Mouse (Mus musculus): ENCODE data around the gene Lin7b.

The Lin7b gene

DNA sequence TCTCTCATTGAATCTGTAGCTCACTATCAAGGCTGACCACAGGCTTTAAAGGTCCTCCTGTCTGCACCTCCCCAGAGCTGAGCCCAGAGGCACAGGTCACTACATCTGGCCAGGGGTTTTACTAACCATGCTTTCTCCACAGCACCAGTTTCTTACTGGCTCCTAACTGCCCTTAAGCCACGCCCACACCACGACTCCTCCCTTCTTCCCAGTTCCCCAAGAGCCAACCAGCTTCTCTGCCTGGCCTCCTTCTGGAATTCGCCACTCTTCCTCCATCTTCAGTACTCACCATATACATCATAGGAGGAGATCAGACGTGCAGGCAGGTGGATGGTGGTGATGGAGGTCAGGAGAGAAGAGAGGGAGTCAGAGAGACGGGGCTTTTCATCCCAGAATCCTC is 17.3 kb downstream of the Lin7b start:
- DNase-seq (ENCODE audit: low read depth, low spot score): no peak

GRCm38 (mm10) chr7:45346905-45347304 is 23.5 kb downstream of the Lin7b start:
- no peak for DNase-seq (ENCODE audit: low read depth, low spot score)

- DNase-seq (ENCODE audit: low read depth, low spot score): peak; percentile 24
Observed at GRCm38 (mm10) chr7:45343543-45343942, 26.8 kb downstream of the Lin7b start.

DNA sequence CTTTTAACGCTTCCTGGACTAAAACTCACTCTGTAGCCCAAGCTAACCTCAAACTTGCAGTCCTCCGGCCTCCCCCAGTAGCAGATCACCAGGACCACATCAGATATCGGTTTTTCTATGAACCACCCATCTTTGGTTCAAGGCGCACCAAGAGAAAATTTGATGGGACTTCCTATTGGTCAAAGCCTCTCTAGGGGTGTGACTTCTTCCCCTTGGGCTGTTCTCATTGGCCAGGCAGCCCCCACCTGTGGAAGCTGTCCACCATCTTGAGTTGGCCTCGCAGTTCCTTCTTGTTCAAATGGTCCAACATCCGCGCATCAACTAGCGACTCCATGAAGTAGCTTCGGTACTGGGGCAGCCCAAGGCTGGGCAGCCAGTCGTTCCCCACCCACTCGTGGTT is 28.3 kb downstream of the Lin7b start:
- DNase-seq (ENCODE audit: low read depth, low spot score): no peak

- DNase-seq (ENCODE audit: low read depth, low spot score): peak; percentile 95
Observed at GRCm38 (mm10) chr7:45341303-45341702, 29.1 kb downstream of the Lin7b start.

GRCm38 (mm10) chr7:45340669-45341068 is 29.7 kb downstream of the Lin7b start:
- DNase-seq (ENCODE audit: low read depth, low spot score): peak; percentile 87

GRCm38 (mm10) chr7:45340066-45340442 is 30.3 kb downstream of the Lin7b start:
- DNase-seq (ENCODE audit: low read depth, low spot score): peak; percentile 20

DNA sequence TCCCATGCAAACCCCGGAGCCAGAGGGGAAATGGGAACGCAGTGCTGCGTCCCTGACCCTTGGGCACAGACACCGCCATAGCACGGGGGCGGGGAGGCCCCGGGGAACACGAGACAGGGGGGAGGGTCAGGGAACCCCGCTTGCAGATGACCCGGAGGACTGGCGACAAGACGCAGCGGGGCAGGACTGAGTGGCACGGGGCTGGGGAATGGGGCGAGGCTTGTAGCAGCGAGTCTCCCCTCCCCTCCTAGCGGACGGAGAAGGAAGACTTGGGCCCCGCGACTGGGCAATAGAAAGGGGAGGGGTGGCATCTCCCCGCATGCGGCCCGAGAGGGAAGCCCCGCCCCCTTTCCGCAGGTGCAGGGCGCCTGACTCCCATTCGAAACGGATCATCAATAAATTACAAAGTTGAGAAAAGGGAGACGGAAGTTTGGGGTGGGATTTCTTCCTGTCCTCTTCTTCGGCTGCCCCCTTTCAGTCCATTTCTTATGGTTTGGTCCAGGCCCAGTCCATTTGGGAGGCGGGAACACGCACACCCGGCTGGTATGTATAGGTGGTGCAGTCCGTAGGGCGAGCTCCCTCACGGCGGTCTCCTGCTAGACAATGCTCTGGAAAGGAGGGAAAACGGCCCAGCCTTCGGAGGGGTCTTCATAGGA is 30.8 kb downstream of the Lin7b start:
- DNase-seq (ENCODE audit: low read depth, low spot score): peak; percentile 67

DNA sequence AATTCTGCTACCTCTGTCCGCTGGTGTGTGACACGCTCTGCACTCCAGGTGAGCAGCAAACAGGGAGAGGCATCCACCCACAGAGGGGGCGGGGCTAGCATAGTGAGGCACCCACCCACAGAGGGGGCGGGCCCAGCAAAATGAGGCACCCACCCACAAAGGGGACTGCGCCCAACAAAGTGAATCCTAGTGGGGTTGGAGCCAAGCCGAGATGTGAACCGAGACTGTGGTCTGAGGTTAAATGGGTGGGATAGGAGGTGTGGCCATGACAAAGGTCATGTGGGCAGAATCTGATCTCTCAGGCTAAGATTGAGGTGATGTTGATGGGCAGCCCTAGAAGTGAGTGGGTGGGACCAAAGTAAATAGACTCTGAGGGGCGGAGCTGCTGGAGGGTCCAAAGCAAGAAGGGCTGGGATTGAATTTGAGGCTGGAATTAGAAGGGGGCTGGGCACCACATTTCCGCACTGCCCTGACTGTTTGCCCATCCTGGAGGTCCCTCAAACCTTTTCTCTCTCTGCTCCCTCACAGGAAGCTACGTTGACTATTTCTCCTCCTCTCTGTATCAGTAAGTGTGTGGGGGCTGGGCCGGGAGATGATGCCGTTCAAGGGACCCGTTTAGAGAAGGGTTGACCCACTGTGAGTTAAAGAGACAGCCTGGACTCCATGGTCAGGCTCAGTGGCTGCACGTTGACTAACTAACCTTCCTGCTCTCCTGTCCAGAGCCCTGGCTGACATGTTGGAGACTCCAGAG is 32.0 kb downstream of the Lin7b start:
- DNase-seq (ENCODE audit: low read depth, low spot score): no peak

- no peak for DNase-seq (ENCODE audit: low read depth, low spot score)
Observed at GRCm38 (mm10) chr7:45337469-45337868, 32.9 kb downstream of the Lin7b start.

- DNase-seq (ENCODE audit: low read depth, low spot score): no peak
Observed at GRCm38 (mm10) chr7:45336319-45336718, 34.1 kb downstream of the Lin7b start.

- DNase-seq (ENCODE audit: low read depth, low spot score): no peak
Observed at GRCm38 (mm10) chr7:45335056-45335455, 35.3 kb downstream of the Lin7b start, which contains the start of gene Hrc. Gene Hrc (plus strand): TSS chr7:45335290.

DNA sequence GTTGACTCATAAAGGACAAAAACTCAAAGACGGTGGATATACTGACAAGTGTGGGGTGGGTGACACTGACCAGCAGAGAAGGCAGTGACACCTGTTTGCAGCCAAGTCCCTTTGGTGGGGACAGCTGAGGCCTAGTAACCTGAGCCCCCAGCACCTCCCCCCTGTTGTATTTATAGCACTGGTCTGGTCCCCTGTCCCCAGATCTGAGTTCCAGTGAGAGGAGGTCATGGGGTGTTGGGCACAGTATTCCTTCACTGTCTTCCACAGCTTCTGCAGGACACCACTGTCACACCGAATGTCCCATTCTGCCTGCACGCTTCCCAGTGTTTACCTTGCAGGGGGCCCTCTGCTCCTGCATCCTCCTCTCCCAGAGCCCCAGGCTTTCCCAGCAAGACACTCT is 35.8 kb downstream of the Lin7b start:
- DNase-seq (ENCODE audit: low read depth, low spot score): no peak

GRCm38 (mm10) chr7:45333431-45333982 is 36.9 kb downstream of the Lin7b start, which contains the start of gene Trpm4:
Gene Trpm4 (minus strand): TSS chr7:45333780.
- DNase-seq (ENCODE audit: low read depth, low spot score): peak; percentile 68

DNA sequence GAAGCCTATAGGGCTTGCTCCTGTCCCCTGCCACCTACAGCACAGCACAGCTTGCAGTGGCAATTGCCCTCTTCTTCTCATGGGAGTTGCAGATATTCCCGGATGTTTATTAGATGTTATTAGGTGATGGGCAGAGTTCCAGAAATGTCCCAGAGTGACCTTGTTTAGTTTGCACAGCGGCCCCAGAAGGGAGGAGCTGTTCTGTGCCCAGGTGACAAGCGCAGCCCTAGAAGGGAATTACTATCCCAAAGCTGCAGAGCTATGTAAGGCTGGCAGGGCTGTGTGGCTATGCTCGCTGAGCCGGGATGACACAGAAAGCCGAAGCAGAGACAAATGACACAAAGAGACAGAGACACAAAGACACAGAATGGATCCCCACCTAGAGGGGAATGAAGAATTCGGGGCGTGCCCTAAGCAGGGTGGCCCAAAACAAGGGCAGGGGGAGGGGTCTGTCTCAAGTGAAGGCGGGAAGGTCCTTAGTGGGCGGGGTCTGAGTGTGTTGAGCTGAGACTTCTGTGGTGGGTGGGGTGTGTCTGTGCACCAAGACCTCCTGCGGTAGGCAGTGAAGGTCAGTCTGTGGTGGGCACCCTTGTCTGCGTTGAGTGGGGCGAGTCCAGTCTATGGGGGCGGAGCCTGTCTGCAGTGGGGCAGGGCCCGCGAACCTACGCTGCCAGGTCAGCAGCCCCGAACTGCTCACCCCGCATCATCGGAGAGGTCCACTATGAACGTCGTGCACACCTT is 37.5 kb downstream of the Lin7b start:
- peak; percentile 57 for DNase-seq (ENCODE audit: low read depth, low spot score)

DNA sequence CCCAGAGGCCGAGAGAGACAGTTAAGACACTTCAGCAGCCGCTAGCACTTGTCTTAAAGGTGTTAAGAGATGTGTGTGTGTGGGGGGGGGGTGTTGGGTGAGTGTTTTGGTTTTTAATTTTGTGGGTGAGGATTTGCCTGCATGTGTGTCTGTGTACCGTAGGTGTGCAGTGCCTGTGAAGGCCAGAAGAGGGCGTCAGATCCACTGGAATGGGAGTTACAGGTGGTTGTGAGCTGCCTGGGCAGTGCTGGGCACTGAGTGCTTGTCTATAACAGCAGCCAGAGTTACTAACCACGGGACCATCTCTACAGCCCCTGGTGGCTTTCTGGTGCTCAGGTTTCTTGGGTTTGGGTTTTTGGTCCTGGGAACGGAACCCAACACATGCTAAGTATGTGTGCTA is 38.9 kb downstream of the Lin7b start:
- DNase-seq (ENCODE audit: low read depth, low spot score): no peak

DNA sequence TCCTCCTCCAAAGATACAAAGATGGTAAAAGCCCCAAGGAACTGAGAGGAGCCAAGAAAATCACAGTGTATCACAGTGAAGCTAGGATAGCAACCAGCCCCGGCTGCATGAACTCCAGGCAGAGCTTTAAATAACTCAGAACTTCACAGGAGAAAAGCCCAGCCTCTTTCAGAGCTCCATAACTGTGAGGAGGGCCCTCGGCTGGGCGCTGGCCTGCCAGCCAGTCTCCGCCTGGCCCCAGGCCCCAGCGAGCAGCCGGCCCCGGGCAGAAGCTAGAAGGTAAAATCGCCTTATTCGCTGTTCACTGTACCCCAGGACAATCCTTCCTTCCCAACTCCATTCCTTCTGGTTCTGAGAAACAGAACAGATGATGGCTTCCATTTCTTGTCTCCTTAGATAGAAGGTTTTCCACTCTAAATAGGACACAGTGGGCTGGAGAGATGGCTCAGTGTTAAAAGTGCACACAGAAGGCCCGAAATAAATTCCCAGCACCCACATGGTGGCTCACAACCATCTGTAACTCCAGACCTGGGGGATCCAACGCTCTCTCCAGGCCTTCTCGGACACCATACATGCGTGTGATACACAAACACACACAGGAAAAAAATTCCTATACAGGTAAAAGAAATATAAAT is 41.4 kb downstream of the Lin7b start:
- DNase-seq (ENCODE audit: low read depth, low spot score): no peak

DNA sequence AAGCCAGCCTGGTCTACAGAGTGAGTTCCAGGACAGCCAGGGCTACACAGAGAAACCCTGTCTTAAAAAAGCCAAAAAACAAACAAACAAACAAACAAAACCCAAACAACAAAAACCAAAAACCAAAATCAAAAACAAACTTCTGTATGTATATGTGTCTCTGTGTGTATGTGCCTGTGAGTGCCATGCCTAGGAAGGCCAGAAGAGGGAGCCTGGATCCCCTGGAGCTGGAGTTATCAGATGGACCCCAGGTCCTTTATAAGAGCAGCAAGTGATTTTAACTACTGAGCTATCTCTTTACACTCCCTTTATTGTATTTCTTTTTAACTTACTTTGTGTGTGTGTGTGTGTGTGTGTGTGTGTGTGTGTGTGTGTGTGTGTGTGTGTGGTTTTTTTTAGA is 44.6 kb downstream of the Lin7b start:
- no peak for DNase-seq (ENCODE audit: low read depth, low spot score)

DNA sequence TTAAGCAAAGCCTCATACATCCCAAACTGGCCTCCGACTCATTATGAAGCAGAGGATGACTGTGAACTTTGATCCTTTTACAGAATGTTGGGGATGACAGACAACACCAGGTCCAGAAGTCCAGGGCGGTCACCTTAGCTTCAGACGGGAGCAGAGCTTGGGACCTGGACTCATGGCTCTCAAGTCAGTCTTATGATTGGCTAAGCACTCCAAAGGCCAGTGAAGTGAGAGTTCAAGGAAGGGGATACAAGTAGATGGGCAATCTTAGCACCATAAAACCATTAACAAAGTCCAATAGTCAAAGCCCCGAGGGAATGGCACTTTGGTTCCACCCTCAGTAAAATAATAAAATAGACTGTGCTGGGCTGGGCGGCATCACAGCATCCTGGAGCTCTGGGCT is 47.3 kb downstream of the Lin7b start:
- no peak for DNase-seq (ENCODE audit: low read depth, low spot score)

DNA sequence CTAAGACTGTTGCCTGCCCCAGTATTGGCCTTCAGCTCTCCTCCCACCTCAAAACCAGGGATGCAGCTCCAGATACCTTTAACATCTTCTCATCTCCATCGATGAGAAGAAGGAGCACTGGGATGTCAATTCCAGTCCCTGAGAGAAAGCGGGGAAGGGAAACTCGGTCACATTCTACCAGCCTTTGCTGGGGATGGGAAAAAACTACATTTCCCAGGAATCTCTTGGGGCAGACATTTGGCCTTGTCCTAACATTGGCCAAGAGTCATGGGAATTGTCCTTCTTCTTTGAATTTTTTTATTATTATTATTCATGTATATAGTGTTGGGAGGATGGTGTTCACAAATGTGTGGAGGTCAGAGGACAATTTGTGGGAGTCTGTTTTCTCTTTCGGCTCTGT is 48.1 kb downstream of the Lin7b start:
- no peak for DNase-seq (ENCODE audit: low read depth, low spot score)
